Mouse (Mus musculus) lung, postnatal 4 days (tissue): ENCODE data around the gene H1fx.
A peak's percentile ranks its signal among the peaks of the same experiment; 100 is the strongest.
"Not testable (repeated sequence)": the region's sequence is repeated elsewhere in the genome, so short reads cannot be mapped to it uniquely, and the experiment has no call there.

ENCODE experiments used
- DNase-seq, 2 experiments: peaks; one replicate each; pipeline ENCODE4 v3.0.0; 2021

H1fx gene

GRCm38 (mm10) chr6:87981547-87982256 lies at the start of gene H1fx:
TSS of gene H1fx (minus strand) at chr6:87981637.
- DNase-seq, result peak; percentile 83 to 86

DNA sequence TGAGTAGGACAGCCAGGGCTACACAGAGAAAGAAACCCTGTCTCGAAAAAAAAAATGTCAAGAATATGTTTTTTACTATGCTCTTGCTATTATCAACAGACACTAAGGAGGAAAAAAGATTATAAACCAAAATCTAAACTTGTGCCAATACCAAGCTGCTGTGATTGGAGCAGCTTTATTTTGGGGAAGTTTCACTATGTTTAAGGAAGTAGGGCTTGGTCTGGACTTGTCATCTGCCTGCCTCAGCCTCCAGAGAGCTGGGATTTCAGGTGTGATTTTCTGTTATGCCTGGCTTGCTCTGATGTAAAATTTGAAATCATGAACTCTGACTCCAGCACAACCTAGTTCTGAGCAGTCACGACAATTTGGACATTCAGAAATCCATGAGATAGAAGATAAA lies 49.0 kb upstream of the H1fx start:
- DNase-seq, result no peak

DNA sequence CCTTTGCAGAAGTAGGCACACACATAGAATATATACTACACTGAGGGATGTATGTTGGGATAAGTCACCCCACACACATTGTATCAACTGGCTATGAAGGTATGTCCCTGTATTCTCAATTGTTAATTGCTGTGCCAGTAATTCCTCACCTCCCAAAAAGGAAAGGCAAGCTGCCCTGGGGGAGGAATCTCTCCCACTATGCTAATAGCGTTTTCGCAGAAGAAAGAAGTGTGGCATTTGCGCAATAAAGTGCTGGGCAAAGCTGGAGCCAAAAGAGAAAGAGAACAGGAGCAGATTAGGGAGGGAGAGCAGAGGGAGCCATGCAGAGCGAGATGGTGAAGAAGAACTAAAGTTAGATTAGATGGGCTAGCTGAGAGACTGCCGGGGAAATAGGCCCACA lies 46.0 kb upstream of the H1fx start:
- DNase-seq, result no peak

GRCm38 (mm10) chr6:88023316-88023890 lies 42.0 kb upstream of the H1fx start:
- DNase-seq, result no peak

DNA sequence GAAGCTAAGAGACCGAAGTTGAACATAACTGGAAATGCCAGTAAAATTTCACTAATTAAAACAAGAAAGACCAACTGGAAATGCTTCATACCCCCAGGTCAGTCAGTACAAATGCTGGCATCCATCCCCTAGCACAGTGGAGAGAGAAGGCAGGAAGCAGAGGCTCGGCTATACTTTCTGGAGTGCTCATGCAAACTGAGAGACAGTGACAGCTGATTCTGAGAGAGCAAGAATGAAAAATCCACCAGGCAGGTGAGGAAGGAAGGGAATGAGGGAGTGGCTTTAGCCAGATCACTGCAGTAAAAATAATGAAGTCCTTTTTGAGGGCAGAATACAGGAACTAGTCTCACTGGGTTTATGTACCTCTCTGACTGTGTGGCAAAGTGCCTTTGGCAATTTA lies 37.7 kb upstream of the H1fx start:
- DNase-seq, result no peak

GRCm38 (mm10) chr6:88017821-88018220 lies 36.4 kb upstream of the H1fx start:
- DNase-seq, result no peak

- no peak for DNase-seq
Observed at GRCm38 (mm10) chr6:88015797-88016196, 34.4 kb upstream of the H1fx start.

DNA sequence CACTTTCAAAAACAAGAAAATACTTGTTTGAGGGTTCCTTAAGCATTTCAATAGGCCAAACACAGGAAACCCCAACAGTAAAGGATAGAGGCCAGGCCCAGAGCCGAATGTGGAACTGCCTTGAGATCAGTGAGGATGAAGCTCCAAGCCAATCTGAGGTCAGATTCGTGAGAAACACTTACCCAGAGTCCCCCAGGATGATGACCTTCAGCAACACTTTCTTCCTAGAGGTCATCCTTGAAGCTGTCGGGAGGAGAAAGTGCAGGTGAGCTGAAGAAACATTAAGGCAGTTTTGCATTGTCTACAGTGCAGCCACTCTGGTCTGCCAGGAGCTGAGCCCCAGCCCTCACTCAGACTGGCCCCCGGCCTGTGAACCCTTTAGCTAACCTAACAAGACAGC lies 32.0 kb upstream of the H1fx start:
- DNase-seq, result no peak

GRCm38 (mm10) chr6:88012601-88013000 lies 31.2 kb upstream of the H1fx start:
- peak in 1 of 2 experiments; percentile 29 for DNase-seq

GRCm38 (mm10) chr6:88011106-88011505 lies 29.7 kb upstream of the H1fx start:
- DNase-seq, result peak in 1 of 2 experiments; percentile 51

DNA sequence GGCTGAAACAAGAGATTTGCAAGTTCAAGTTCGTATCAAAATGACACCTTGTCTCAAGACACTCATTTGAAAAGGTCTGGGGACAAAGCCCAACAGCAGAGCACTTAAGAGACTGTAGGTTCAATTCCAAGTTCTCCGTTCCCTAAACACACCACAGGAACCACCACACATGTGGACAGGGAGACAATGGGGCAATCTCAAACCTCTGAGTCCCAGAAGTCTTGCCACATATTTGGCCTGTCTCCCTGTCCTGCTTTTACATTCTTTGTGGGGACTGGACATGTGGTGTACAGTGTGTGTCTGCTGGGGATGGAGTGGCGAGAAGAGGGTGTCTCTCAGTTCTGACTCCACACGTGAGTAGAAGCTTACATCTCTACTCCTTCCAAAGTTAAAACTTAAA lies 27.8 kb upstream of the H1fx start:
- no peak for DNase-seq

- DNase-seq, result not testable (repeated sequence)
Observed at GRCm38 (mm10) chr6:88004773-88005172, 23.3 kb upstream of the H1fx start.

- DNase-seq, result no peak
Observed at GRCm38 (mm10) chr6:88003439-88003838, 22.0 kb upstream of the H1fx start.

DNA sequence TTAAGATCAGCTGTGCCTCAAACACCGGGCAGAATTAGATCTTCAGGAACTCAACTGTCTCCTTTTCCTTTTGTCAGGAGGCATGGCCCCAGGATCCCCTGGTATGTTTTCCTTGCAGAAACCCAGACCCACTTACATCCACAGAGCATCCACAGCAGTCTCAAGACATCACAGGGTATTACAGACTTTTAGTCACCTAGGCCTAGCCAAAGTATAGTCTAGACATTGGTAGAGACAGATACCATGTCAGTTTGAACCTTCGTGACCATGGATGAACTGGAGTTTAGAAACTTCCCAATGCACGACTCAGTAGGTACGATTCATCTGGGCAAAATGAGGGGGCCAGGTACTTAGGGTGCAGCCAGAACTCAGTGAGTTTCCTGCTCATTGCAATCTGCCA lies 16.9 kb upstream of the H1fx start:
- no peak for DNase-seq

GRCm38 (mm10) chr6:87997706-87998265 lies 16.3 kb upstream of the H1fx start:
- DNase-seq, result peak; percentile 65 to 79

DNA sequence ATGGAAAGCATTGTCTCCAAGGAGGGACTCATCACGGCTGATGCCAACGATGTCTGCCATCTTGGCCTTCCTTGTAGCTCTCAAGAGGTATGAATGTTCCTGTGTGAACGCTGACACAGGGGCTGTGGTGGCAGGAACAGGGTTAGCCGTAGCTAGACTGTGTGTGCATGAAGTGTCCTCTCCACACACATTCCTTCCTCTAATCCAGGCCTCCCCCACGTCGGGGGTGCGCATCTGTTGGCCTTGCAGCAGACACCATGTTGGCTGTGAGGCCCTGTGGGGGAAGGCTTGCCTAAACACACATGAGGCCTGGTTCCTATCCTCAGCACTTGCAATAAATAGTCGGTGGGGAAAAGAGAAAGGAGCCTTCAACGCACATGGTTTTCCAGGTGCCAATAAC lies 15.2 kb upstream of the H1fx start:
- no peak for DNase-seq

DNA sequence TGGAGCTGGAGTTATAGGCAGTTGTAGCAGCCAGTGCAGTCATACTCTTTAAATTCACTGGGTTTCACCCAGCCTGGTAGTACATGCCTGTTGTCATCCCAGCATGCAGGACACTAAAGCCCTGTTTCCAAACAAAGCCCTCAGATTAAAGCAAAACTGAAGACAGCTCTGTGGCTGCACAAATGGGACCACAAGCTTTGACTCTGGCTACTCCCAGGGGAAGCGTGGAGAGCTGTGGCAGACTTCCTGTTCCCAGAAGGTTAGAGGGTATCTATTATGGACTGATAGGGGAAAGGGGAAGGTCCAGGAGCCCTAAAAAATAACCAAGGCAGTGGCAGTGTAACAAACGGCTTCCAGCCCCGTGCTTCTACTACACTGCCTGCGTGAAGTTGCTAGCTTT lies 14.1 kb upstream of the H1fx start:
- DNase-seq, result no peak

DNA sequence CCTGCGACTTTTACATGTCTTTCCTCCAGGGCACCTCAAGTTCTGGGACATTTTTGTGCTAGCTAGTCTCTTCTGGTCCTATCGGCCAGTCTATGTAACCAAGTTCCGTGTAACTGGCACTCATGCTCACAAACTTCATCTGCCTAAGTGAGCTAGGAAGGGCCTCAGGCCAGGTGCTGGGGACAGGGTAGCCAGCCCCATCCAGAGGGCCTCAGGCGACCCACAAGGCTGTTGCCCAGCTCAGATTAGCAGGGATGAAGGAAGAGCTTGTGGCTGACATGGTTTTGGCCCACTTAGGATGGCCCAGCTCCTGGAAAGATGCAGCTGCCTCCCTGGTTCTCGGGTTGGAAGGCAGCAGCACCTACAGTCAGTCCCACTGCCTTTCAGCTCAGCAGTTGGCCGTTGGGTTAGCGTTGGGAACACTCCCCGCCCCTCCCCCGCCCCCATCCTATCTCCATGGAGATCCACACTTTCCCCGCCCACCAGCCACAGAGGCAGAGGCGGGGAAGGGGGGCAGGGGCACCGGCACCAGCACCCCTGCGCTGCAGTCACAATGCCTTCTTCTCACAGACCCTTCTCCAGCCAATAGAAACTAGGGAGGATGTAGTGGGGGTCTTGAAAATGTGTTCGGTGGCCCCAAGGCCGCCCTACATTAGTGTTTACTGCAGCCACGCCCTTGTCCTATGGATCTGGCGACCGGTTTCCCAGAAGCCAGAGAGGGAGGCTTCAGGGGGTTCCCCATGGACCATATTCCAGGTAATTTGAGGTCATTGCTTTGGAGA lies 12.5 kb upstream of the H1fx start:
- DNase-seq, result peak; percentile 14 to 38

DNA sequence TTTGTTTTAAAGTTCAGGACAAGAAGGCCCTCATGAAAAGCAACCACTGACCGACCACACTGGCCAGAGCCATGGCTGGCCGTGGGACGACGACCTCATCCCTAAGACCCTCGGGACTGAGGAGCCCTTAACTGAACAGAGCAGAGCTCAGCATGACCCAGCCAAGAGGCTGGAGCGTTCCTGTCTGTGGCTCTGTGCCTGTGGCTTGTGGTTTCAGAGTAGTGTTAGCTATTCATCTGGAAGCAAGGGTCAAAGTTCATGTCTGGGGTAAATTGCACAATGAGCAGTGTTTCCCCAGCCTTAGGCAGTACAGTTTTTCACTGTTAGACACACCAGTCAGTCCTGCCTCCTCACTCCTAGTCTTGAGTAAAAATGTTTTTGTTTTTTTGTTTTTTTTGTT lies 11.3 kb upstream of the H1fx start:
- peak; percentile 46 to 51 for DNase-seq

GRCm38 (mm10) chr6:87991886-87992285 lies 10.4 kb upstream of the H1fx start:
- no peak for DNase-seq

DNA sequence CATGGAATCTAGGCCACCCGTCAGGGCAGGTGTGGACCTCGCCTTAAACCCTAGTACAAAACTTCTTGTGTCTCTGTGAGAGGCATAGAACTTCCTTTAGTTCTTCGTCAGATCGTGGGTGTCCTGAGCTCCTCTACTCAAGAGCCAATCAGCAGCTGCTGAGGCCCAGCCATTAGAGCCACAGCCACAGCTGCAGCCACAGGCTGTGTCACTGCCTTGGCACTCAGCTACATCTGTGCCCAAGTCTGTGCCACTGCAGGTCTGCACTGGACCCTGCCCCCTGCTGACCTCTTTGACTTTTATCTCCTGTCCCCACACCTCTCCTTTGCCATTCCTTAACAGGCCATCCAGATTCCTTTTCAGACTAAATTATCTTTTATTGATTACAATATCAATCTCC lies 9.8 kb upstream of the H1fx start:
- no peak for DNase-seq

DNA sequence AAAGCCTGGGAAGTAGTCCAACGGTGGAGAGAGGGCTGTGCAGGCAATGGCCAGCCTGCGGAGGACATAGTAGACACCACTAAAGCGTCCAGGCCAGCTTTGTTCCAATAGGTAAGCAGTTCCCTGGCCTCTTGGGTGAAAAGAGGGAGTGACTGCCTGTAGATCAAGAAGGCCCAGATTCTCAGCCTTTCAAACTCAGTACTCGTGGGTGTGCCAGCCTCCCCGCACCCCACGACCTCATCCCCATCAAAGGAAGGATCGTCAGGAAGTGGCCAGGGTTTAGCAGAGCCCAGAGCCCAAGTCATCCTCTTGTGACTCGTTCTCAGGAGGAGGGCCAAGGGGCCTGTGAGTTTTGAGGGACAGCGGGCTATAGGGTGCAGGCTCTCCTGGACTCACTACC lies 1.1 kb upstream of the H1fx start:
- no peak for DNase-seq

- peak in 1 of 2 experiments; percentile 41 for DNase-seq
Observed at GRCm38 (mm10) chr6:87981030-87981485, 379 bp downstream of the H1fx start.
